Mouse (Mus musculus) intestine, embryonic 16.5 days (tissue): ENCODE results near the gene Fkbp3. TPM values are rescaled to one million over a fixed set of nuclear protein-coding genes. Genes with fewer than 3 reads are reported as not detected.

Experiments used
- ATAC-seq: fragments of 200-750 bp; cut with Nextera tagmentation; 2 replicates; pipeline ENCODE4 v1.8.0; 2017; ENCODE audit warnings: moderate TSS enrichment, moderate library complexity
- H3K27ac ChIP-seq: fragments of 300-500 bp; sonication (generic); 2 replicates; pipeline ENCODE4 v1.5.1; 2014; ENCODE audit warnings: mild to moderate bottlenecking, low read length
- H3K27me3 ChIP-seq: fragments of 300-500 bp; sonication (generic); replicated peaks from 2 replicates; pipeline ENCODE4 v1.6.1; 2014; ENCODE audit warnings: low read length, control low read depth, mixed read lengths; ENCODE audit not compliant: control insufficient read depth, insufficient read depth
- H3K36me3 ChIP-seq: fragments of 300-500 bp; sonication (generic); 2 replicates; pipeline ENCODE4 v1.6.1; 2014; ENCODE audit warnings: low read length, control low read depth; ENCODE audit not compliant: control insufficient read depth, insufficient read depth
- H3K4me1 ChIP-seq: fragments of 300-500 bp; sonication (generic); 2 replicates; pipeline ENCODE4 v1.6.1; 2014; ENCODE audit warnings: low read length, control low read depth, mixed read lengths; ENCODE audit not compliant: control insufficient read depth, insufficient read depth
- H3K4me2 ChIP-seq: fragments of 300-500 bp; sonication (generic); 2 replicates; pipeline ENCODE4 v1.6.1; 2014; ENCODE audit warnings: low read depth, low read length, control low read depth
- H3K4me3 ChIP-seq: fragments of 300-500 bp; sonication (generic); 2 replicates; pipeline ENCODE4 v1.5.1; 2014; ENCODE audit warnings: mild to moderate bottlenecking, low read length
- H3K9ac ChIP-seq: fragments of 300-500 bp; sonication (generic); 2 replicates; pipeline ENCODE4 v1.6.1; 2014; ENCODE audit warnings: low read depth, low read length
- H3K9me3 ChIP-seq: fragments of 300-500 bp; sonication (generic); 2 replicates; pipeline ENCODE4 v1.6.1; 2016; ENCODE audit warnings: low read length, control low read depth; ENCODE audit not compliant: control insufficient read depth
- WGBS: fragments of 180-500 bp; shearing (Covaris S2); extraction: QIAGEN DNeasy Blood & Tissue Kit; methylation state at CpG from one replicate; pipeline ENCODE4 v1.1.7; 2014; 5-methylcytosine and 5-hydroxymethylcytosine counted together
- polyA plus RNA-seq: library from polyadenylated mRNA; unstranded; fragments of >200 nt; fragmentation: Nextera tagmentation; extraction: Ambion mirVana; gene quantifications from 2 replicates; pipeline ENCODE4 v1.2.1, GENCODE M21; 2015

The Fkbp3 gene
- polyA plus RNA-seq, 1 experiment from 2014 or later: 301 TPM

DNA sequence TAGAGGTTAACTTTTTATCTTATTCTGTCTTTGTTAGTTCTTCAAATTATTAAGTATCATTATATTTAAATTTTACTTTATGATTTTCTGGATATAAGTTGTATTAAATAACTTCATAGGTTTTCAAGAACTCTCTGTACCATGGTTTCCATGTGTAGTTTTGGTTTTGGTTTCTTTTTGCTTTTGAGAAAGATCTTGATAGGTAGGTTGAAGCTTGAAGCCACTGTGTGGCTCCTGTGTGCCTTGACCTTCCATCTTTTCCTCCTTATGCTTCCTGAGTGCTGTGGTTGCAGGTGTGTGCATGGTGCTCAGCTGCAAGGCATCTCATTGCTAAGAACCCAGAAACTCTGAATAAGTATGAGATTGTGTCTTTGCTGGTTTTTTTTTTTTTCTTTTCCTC lies 25.0 kb downstream of the Fkbp3 start:
- Histone ChIP-seq H3K4me3 (no peak overlapping the region), H3K4me1 (no peaks in the 10 kb centered on the region), H3K27ac (no peak overlapping the region), H3K9ac (no peak overlapping the region), H3K36me3 (peaks cover 7% of the 10 kb centered on the region; the same call in 1 of the 2 replicates), H3K27me3 (no peaks in the 10 kb centered on the region), H3K4me2 (no peak overlapping the region), H3K9me3 (no peaks in the 10 kb centered on the region)
- no peak for ATAC-seq

DNA sequence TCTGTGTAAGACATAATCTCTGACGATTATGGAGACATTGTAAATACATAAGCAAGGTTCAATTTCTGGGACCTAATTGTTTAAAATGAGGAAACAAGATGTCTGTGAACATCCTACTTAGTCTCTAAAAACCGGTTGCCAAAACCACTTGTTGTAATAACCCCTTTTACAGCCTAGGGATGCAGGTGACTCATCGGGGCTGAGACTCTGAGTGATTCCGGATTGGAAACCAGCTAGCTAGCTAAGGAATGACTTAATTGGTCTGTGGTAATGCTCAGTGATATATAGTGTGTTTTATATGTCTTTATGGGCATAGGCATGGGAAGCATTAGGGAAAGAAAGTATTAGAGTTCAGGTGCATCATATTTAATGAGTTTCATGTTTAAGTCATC lies 36.3 kb downstream of the Fkbp3 start:
- no peak overlapping the region; the same call in 1 of the 2 replicates for H3K9ac ChIP-seq
- peak overlapping the region; percentile 96 for H3K4me3 ChIP-seq
- H3K4me2 ChIP-seq: peak overlapping the region; percentile 66
- ATAC-seq: 0 out of 2 replicates have a peak, but pooled peaks have one; percentile 27
- 17% methylated on average over 4 of the region's 4 CpGs for WGBS
- H3K27me3 ChIP-seq: no peaks in the 10 kb centered on the region
- no peaks in the 10 kb centered on the region for H3K9me3 ChIP-seq
- peaks cover 14% of the 10 kb centered on the region for H3K4me1 ChIP-seq
- no peak overlapping the region for H3K27ac ChIP-seq
- no peaks in the 10 kb centered on the region for H3K36me3 ChIP-seq

GRCm38 (mm10) chr12:65036892-65037545 lies 36.8 kb downstream of the Fkbp3 start:
- peak; percentile 14; the same call in 1 of the 2 replicates for ATAC-seq
- Histone ChIP-seq H3K27ac (no peak overlapping the region), H3K36me3 (no peaks in the 10 kb centered on the region), H3K4me3 (peak overlapping the region; percentile 96), H3K4me2 (peak overlapping the region; percentile 66), H3K27me3 (no peaks in the 10 kb centered on the region), H3K4me1 (peaks cover 14% of the 10 kb centered on the region), H3K9ac (peak overlapping the region; percentile 97), H3K9me3 (no peaks in the 10 kb centered on the region)
- WGBS: 11% methylated on average over 18 of the region's 18 CpGs

GRCm38 (mm10) chr12:65036190-65036870 lies 37.5 kb downstream of the Fkbp3 start, which contains the start of gene Prpf39:
TSS of gene Prpf39 (plus strand) at chr12:65036333.
- under 1% methylated on average over 65 of the region's 65 CpGs for WGBS
- Histone ChIP-seq H3K27ac (peak within 1 kb of the TSS; percentile 89), H3K36me3 (no peaks in the 10 kb centered on the region), H3K4me3 (peak within 1 kb of the TSS; percentile 96), H3K4me1 (peaks cover 14% of the 10 kb centered on the region), H3K9ac (peak within 1 kb of the TSS; percentile 97), H3K4me2 (peak within 1 kb of the TSS; percentile 66), H3K9me3 (no peaks in the 10 kb centered on the region), H3K27me3 (no peaks in the 10 kb centered on the region)
- peak; percentile 96 for ATAC-seq

- H3K4me2 ChIP-seq: peak overlapping the region; percentile 45
- no peaks in the 10 kb centered on the region for H3K27me3 ChIP-seq
- no peak overlapping the region for H3K27ac ChIP-seq
- no peak; the same call in 1 of the 2 replicates for ATAC-seq
- H3K36me3 ChIP-seq: no peaks in the 10 kb centered on the region
- H3K4me1 ChIP-seq: peaks cover 14% of the 10 kb centered on the region
- peak overlapping the region; percentile 97 for H3K9ac ChIP-seq
- WGBS: 46% methylated on average over 8 of the region's 8 CpGs
- H3K9me3 ChIP-seq: no peaks in the 10 kb centered on the region
- H3K4me3 ChIP-seq: peak overlapping the region; percentile 96
Measured at GRCm38 (mm10) chr12:65035839-65036189, 38.0 kb downstream of the Fkbp3 start.

GRCm38 (mm10) chr12:65022842-65023241 lies 51.0 kb downstream of the Fkbp3 start:
- 97% methylated on average over 6 of the region's 6 CpGs for WGBS
- Histone ChIP-seq H3K4me2 (no peak overlapping the region), H3K4me3 (no peak overlapping the region), H3K27me3 (no peaks in the 10 kb centered on the region), H3K4me1 (no peaks in the 10 kb centered on the region), H3K9ac (no peak overlapping the region), H3K36me3 (0 out of 2 replicates have a peak, but pooled peaks cover 3% of the 10 kb centered on the region), H3K9me3 (no peaks in the 10 kb centered on the region), H3K27ac (no peak overlapping the region)
- ATAC-seq: no peak

Other genes starting within 250 kb of the Fkbp3 start
- gene Gm527, start 156.1 kb downstream of the Fkbp3 start, polyA plus RNA-seq: 0.48 and 1.2 TPM in 2 replicates
- gene Klhl28, start 108.5 kb downstream of the Fkbp3 start, polyA plus RNA-seq: 9.5 and 10.9 TPM in 2 replicates
- 21.7 and 23.4 TPM in 2 replicates for gene Togaram1, start 108.2 kb downstream of the Fkbp3 start, polyA plus RNA-seq
- gene Prpf39, start 37.7 kb downstream of the Fkbp3 start, polyA plus RNA-seq: 33.4 and 37.5 TPM in 2 replicates
- 4.2 and 4.4 TPM in 2 replicates for gene Fancm, start 1.6 kb upstream of the Fkbp3 start, polyA plus RNA-seq
- 31.8 and 37.5 TPM in 2 replicates for gene Mis18bp1, start 98.6 kb upstream of the Fkbp3 start, polyA plus RNA-seq
- not detected in 2 replicates for gene Wdr20rt, start 151.5 kb upstream of the Fkbp3 start, polyA plus RNA-seq